Mouse (Mus musculus) MEL (cell line): ENCODE measurements around the gene Rps6ka1.

Source experiments
- CTCF ChIP-seq, 3 experiments: IDR thresholded peaks in 2 of 3; conservative IDR thresholded peaks in 1 of 3; 2 replicates each; pipeline ENCODE4 v1.5.1; 2011 to 2012; ENCODE audit warnings: low read length in 3 of 3, low read depth in 2 of 3, mild to moderate bottlenecking in 2 of 3, improper control_type of control experiment in 1 of 3, inconsistent platforms in 1 of 3, mixed read lengths in 1 of 3, moderate library complexity in 1 of 3; ENCODE audit not compliant: control insufficient read depth in 1 of 3, insufficient read depth in 1 of 3, poor library complexity in 1 of 3, severe bottlenecking in 1 of 3
- POLR2A ChIP-seq, 2 experiments: IDR thresholded peaks; 2 replicates each; pipeline ENCODE4 v1.6.1; 2011 to 2012; ENCODE audit warnings: low read length in 2 of 2, mild to moderate bottlenecking in 2 of 2, control low read depth in 1 of 2, improper control_type of control experiment in 1 of 2, low read depth in 1 of 2, moderate library complexity in 1 of 2; ENCODE audit not compliant: control insufficient read depth in 1 of 2, insufficient read depth in 1 of 2, poor library complexity in 1 of 2
- TBP ChIP-seq: IDR thresholded peaks from 2 replicates; pipeline ENCODE4 v1.8.0; 2011; ENCODE audit warnings: low read depth, low read length, improper control_type of control experiment

DNA sequence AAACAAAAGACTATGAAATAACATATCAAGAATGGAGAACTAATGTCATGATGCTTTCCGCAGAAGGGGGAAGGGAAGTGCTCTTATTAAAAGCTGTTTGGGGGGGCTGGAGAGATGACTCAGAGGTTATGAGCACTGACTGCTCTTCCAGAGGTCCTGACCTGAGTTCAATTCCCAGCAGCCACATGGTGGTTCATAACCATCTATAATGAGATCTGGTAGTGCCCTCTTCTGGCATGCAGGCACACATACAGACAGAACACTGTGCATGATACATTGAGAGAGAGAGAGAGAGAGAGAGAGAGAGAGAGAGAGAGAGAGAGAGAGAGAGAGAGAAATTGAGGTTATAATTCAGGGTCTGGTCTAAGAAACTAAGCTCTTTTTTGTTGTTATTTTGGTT, 57.1 kb downstream of the Rps6ka1 start:
- TF ChIP-seq TBP: no peak
- TF ChIP-seq CTCF (IDR thresholded peaks at IDR 0.05 in 2 of 3, conservative IDR thresholded peaks at IDR 0.05 in 1 of 3; ENCODE audit: control insufficient read depth in 1 of 3, insufficient read depth in 1 of 3, low read depth in 2 of 3, low read length in 3 of 3, poor library complexity in 1 of 3, severe bottlenecking in 1 of 3): no peak; a peak in 1 of 6 replicates
- TF ChIP-seq POLR2A (IDR thresholded peaks at IDR 0.05; ENCODE audit: control insufficient read depth in 1 of 2, insufficient read depth in 1 of 2, low read depth in 1 of 2, low read length in 2 of 2, poor library complexity in 1 of 2): no peak
